Mouse (Mus musculus): ENCODE data around the gene Vmn1r40.

Vmn1r40 gene

DNA sequence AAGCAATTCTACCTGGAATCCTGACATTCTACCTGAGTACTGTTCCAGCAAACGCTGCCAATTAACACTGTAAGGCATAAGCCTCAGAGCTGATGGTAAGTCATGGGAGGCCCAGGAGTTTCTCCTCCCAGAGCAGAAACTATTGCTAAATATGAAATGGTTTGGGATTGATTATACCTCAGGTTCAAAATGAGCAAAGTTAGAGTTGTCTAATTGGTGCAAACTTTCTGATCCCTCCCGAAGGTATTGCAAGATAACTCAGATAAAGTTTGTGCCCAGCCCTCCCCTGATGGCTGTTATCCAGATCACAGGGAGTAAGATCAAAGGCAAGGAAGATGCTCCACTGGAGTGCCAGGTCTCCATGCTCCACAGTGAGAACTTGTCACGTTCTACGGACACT is at the start of gene Vmn1r40:
TSS of gene Vmn1r40 (plus strand) at position 301 of the 400 bp plus-strand sequence.
- no peak for DNase-seq (ENCODE audit: low spot score)

DNA sequence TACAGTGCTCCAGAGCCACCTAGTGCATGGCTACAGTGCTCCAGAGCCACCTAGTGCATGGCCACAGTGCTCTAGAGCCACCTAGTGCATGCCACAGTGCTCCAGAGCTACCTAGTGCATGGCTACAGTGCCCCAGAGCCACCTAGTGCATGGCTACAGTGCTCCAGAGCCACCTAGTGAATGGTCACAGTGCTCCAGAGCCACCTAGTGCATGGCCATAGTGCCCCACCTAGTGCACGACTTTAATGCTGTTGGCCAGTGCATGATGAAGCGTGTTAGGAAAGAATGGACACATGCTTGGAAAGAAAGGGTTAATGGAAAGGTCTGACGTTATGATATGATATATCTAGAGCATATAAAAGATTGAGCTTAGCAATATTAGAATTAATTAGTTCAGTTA is 49.0 kb upstream of the Vmn1r40 start:
- no peak for DNase-seq (ENCODE audit: low spot score)

GRCm38 (mm10) chr6:89658931-89659330 is 48.4 kb upstream of the Vmn1r40 start:
- DNase-seq (ENCODE audit: low spot score) = no peak

DNA sequence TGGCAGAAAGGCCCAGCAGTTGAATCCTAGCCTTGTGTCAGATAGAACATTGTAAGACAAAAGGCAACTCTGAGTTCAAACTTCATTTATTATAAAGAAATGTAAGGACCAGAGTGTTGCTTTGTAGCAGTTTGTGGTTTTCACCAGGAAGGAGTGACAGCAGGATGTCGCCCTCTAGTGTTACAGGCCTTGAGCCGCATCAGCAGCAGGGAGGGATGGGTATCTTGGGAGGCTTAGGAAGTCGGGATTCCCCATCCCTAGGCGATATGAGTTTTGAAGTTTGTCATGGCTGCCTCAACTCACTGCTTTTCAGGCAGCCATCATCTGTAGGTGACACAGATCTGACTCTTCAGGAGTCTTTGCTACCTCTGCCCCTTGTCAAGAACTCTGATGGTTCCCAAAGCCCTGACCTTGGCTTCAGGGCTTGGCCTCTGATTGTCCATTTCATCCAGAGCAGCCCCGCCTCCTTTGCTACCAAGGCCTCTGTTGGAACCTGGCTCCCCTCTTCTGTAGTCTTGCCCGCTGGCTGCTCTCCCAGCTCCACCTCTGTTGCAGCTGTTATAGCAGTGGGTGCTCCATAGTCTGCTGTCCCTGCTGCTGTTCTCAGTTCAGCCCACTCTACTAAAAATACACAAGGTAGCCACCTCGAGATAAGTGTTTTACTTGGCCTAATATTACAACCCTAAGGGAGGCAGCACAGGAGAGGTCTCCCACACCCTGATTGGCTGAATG is 47.5 kb upstream of the Vmn1r40 start:
- peak; percentile 59 for DNase-seq (ENCODE audit: low spot score)

DNA sequence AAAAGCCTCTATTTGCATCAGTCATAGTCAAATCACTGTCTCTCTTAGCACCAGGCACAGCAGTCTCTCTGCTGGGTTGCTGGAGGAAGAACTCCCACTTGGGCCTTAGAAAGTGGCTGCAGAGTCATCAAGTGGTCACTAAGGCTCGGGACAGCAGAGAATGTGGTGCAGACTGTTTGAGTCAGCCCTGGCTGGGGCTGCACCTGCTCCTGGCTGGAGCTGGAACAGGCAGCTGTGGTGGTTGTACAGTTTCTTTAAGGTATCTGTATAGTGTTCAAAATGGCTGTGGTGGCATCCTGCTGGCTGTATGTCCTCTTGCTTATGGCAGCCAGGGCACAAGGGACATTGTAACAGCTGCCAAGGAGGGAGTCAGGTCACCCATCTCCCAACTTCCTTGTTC is 46.9 kb upstream of the Vmn1r40 start:
- DNase-seq (ENCODE audit: low spot score) = no peak

DNA sequence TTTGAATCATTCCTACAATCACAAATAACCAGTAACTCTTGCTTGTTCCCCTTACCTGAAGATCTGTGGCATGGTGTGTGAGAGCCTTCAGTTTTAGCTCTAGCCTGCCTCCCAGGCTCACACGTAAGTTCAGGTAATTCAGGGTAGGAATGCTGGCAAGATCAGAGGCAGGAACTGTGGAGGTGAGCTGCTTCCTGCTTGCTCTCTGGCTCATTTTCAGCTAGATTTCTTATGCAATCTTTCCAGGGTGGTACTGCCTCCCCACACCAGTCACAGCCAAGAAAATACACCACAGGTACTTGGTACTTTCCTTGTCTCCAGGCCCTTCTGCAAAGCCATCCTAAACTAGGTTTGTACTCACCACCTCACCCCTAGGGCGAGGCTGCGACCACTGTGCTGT is 44.8 kb upstream of the Vmn1r40 start:
- DNase-seq (ENCODE audit: low spot score) = no peak

- no peak for DNase-seq (ENCODE audit: low spot score)
Measured at GRCm38 (mm10) chr6:89665155-89665554, 42.2 kb upstream of the Vmn1r40 start.

GRCm38 (mm10) chr6:89665667-89666066 is 41.7 kb upstream of the Vmn1r40 start:
- no peak for DNase-seq (ENCODE audit: low spot score)

GRCm38 (mm10) chr6:89666976-89667375 is 40.4 kb upstream of the Vmn1r40 start:
- no peak for DNase-seq (ENCODE audit: low spot score)

- DNase-seq (ENCODE audit: low spot score) = no peak
Measured at GRCm38 (mm10) chr6:89669556-89669955, 37.8 kb upstream of the Vmn1r40 start.

- DNase-seq (ENCODE audit: low spot score) = no peak
Measured at GRCm38 (mm10) chr6:89671431-89671830, 35.9 kb upstream of the Vmn1r40 start.

GRCm38 (mm10) chr6:89672641-89673040 is 34.7 kb upstream of the Vmn1r40 start:
- no peak for DNase-seq (ENCODE audit: low spot score)

DNA sequence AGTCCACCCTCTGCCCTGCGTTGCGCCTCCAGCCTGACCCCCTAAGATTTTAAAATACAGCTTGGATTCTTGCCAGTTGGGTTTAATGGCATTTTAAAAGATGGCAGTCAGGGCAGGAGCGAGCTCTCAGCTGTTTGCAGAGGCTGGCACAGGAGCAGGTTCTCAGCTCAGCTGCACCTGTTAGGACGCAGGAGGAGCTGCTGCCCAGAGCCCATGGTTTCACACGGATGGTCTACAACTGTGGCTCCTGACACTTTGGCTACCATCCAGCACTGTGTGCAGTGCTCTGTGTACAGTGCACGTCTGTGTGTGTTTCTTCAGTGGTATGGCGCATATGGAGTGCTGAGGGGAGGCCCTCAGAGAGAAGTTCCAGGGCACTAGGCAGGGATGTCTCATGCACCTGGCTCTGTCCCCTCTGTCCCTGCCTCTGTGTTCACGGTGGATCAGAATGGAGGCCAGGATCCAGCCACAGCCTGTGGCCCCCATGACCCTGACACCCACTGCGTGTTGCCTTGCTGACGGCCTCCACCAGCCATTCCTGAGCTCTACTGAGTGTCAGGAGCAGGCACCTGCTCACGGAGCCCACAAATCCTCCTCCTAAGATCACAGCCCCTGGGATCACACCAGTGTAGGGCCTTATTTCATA is 34.1 kb upstream of the Vmn1r40 start:
- DNase-seq (ENCODE audit: low spot score) = no peak

DNA sequence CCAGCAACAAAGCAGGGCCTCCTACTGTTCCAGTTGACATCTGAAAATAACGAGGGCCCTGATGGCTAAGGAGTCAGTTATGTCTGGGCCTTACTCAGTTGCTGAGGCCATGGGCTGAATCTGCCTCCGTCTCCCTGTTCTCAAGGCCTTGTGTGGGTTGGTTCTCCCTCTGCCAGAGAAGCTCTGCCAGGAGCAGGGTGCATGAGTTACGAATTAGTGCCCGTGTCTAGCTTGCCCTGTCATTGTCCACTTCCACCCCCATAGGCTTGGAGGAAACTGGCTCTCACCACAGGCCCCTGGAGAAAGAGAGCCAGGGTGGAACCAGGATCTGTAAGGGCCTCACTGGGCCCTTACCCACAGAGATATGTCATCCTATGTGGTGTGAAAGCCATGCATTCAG is 28.8 kb upstream of the Vmn1r40 start:
- DNase-seq (ENCODE audit: low spot score) = no peak

GRCm38 (mm10) chr6:89679291-89679835 is 28.0 kb upstream of the Vmn1r40 start:
- DNase-seq (ENCODE audit: low spot score) = peak; percentile 86

DNA sequence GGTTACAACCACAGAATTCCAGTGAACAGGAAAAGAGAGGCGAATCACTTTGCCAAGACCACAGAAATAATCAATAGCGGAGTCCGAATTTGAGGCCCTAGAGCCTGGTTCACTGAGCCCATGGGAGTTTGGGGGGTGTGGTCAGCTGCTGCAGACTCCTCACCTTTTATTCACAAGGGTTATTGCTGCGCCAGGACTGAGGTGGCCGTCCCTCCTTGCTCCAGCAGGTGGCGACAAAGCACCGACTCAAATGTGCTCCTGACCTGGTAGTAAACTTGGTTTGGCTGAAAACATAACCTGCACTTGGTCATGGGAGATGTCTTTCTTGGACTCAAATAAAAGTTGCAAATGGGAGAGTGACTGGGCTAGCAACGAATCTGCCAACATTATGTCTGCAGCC is 27.2 kb upstream of the Vmn1r40 start:
- peak; percentile 85 for DNase-seq (ENCODE audit: low spot score)

DNA sequence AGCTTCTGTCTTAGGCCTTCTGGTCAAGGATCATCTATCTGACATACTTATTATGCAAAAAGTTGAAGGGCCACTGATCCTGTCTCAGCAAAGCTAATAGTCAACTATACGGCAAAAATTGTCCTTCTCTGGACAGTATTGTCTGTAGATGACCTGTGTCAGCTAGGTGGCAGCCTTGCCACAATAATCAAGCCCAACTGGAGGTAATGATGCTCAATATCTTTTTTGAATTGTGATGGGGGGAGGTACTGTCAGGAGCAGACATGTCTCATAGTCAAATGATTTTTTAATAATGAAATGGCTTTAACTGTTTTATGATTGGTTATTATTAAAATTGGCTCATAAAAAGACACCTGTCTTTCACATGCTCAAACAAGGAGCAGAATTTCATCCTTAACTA is 23.1 kb upstream of the Vmn1r40 start:
- DNase-seq (ENCODE audit: low spot score) = peak; percentile 9

DNA sequence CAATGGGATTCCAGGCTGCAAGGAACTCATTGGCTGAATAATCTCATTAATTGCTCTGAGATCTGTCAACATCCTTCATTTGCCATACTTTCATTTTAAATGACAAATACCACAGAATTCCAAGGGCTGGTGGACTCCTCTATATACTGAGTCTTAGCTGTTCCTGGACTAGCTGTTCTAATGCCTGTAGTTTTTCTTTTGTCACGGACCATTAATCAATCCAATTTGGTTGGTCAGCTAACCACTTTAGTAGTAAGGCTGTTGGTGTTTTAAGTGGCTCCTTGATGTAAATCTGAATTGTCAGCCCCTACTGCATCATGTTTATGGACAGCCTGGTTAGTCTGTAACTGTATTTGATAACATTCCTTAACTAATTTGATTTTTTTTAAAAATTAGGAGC is 20.2 kb upstream of the Vmn1r40 start:
- DNase-seq (ENCODE audit: low spot score) = no peak

DNA sequence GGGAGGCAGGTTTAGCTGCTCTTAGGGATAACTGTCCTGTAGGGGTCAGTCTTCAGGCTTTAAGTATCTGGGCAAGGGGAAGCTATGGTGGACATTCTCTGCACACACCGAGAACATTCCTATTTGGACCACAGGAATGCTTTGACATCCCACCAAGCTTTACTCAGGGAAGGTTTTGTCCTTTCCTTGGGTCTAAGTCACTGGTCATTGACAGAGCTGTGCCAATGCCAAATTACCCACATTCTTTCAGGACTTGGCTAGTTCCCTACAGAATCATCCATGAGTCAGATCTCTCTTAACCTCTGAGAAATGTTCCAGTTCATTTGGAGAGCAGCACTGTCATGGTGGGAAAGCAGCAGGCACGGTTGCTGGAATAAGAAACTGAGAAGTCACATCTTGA is 716 bp upstream of the Vmn1r40 start:
- DNase-seq (ENCODE audit: low spot score) = no peak

DNA sequence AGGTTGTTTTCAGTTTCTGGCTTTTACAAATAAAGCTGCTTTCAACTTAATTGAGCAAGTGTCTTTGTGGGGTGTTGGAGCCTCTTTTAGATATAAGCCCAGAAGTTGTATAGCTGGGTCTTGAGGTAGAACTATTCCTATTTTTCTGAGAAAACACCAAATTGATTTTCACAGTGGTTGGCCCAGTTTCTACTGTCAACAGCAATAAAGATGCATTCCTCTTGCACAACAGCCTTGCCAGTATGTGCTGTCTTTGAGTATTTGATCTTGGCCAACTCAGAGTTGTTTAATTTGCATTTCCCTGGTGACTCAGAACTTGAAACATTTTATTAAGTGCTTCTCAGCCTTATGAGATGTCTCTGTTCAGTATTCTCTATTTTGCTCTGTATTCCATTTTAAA is 10.7 kb downstream of the Vmn1r40 start:
- DNase-seq (ENCODE audit: low spot score) = no peak

- no peak for DNase-seq (ENCODE audit: low spot score)
Measured at GRCm38 (mm10) chr6:89740466-89740865, 33.1 kb downstream of the Vmn1r40 start, which contains the start of gene Vmn1r41. Vmn1r41 (plus strand) TSS chr6:89740766.

GRCm38 (mm10) chr6:89742811-89743210 is 35.5 kb downstream of the Vmn1r40 start:
- no peak for DNase-seq (ENCODE audit: low spot score)

Measured in embryo, embryonic 10.5 days (tissue).